In the genomic region with DNA sequence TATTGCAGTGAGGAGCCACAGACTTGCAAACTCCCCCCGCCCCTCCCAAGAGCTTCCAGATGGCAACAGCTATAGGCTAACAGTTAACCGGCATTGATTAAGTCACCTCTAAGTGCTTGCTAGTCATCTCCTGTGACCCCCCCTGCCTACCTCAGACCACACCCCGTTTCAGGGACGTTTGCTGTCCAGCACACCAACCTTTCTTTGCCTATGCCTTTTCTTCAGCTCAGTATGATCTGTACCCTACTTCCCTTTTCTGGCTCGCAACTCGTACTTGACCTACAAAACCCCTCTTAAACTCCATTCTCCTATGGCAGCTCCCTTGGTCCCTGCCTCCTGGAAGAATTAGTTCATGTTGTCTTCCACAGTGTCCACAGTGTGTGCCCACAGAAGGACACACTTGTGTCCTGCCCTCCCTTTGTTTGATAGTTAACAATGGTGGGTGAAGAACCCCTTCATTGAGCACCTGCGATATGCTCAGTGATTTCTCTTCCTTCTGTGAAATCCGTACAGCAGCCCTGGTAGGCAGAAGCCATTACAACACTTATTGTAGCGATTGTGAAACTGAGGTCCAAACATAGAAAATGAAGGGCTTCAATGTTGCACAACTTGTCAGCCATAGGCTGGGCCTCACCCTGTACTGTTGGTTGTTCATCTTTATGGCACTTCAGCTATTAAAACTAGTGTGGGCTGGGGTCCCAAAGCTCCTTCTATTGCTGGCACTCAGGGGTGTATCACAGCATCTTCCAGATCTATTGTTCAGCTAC, we compare ENCODE assay signal across 8 mouse cellular contexts. TPM values are rescaled to one million over a fixed set of nuclear protein-coding genes. Genes with fewer than 3 reads are reported as not detected.
DNase-seq lines count a peak whose midpoint lies in the region; ATAC-seq and TF ChIP-seq lines count a peak whose summit lies in the region.

No protein-coding gene starts in this region.

- H3K27ac ChIP-seq in heart, embryonic 14.5 days (replicated peaks in 1 of 2; ENCODE audit: control insufficient read depth in 1 of 2, insufficient read depth in 1 of 2, low read depth in 2 of 2, low read length in 2 of 2), result no peak overlapping the region
- H3K27ac ChIP-seq in stomach, embryonic 14.5 days (ENCODE audit: low read length), result no peak overlapping the region
- H3K27ac ChIP-seq in stomach, postnatal 0 days (replicated peaks), result no peak overlapping the region
- peak overlapping the region; percentile 37; the same call in 1 of the 2 replicates for H3K27ac ChIP-seq in liver, embryonic 12.5 days

- intact Hi-C loops in heart, postnatal 14 days (cut with DNase I), result no loop called here
- intact Hi-C loops in left cerebral cortex, postnatal 36 days (cut with DNase I), result no loop called here
- intact Hi-C loops in gastrocnemius, postnatal 14 days (cut with DNase I; ENCODE audit: low total_unique reads), result no loop called here

- ATAC-seq in heart, embryonic 14.5 days (ENCODE audit: insufficient number of reproducible peaks, insufficient read depth, low FRiP score, low read depth), result no peak
- peak; percentile 28; the same call in 1 of the 2 replicates for ATAC-seq in stomach, embryonic 14.5 days (ENCODE audit: insufficient number of reproducible peaks, insufficient read depth, low FRiP score, low read depth)
- no peak for ATAC-seq in stomach, postnatal 0 days (ENCODE audit: low FRiP score, low TSS enrichment)
- peak; percentile 31 for ATAC-seq in liver, embryonic 12.5 days

- no peaks in the 10 kb centered on the region for H3K36me3 ChIP-seq in heart, embryonic 14.5 days (ENCODE audit: control insufficient read depth, insufficient read depth, low read length)
- H3K36me3 ChIP-seq in stomach, embryonic 14.5 days (ENCODE audit: control insufficient read depth, insufficient read depth, low read length), result no peaks in the 10 kb centered on the region
- no peaks in the 10 kb centered on the region for H3K36me3 ChIP-seq in stomach, postnatal 0 days (ENCODE audit: control insufficient read depth, insufficient read depth, low read length)
- no peaks in the 10 kb centered on the region for H3K36me3 ChIP-seq in liver, embryonic 12.5 days

- 0 out of 2 replicates have a peak overlapping the region, but pooled peaks have one; percentile 16 for H3K4me2 ChIP-seq in heart, embryonic 14.5 days (ENCODE audit: low read length)
- no peak overlapping the region for H3K4me2 ChIP-seq in stomach, embryonic 14.5 days (replicated peaks; ENCODE audit: low read depth, low read length)
- no peak overlapping the region for H3K4me2 ChIP-seq in stomach, postnatal 0 days (replicated peaks; ENCODE audit: low read depth)
- H3K4me2 ChIP-seq in liver, embryonic 12.5 days, result peak overlapping the region; percentile 56

- no peak for TF ChIP-seq CTCF in stomach, postnatal 0 days (IDR thresholded peaks at IDR 0.05; ENCODE audit: low read depth)

- no peak for DNase-seq in heart, postnatal 14 days
- DNase-seq in stomach, postnatal 0 days (ENCODE audit: low spot score), result no peak
- no peak for DNase-seq in retina, postnatal 1 day
- DNase-seq in left cerebral cortex, postnatal 36 days (ENCODE audit: low spot score in 2 of 2), result no peak
- DNase-seq in gastrocnemius, postnatal 14 days, result no peak

- WGBS in heart, embryonic 14.5 days, result 58% methylated on average over 9 of the region's 9 CpGs
- WGBS in stomach, embryonic 14.5 days, result 55% methylated on average over 9 of the region's 9 CpGs
- WGBS in stomach, postnatal 0 days, result 52% methylated on average over 9 of the region's 9 CpGs
- WGBS in liver, embryonic 12.5 days (ENCODE audit: insufficient replicate concordance), result 26% methylated on average over 9 of the region's 9 CpGs

- H3K4me1 ChIP-seq in heart, embryonic 14.5 days (ENCODE audit: control insufficient read depth in 2 of 2, insufficient read depth in 2 of 2, low read length in 2 of 2), result no peaks in the 10 kb centered on the region; a peak in 1 of 4 replicates
- H3K4me1 ChIP-seq in stomach, embryonic 14.5 days (ENCODE audit: control insufficient read depth, insufficient read depth, low read length), result no peaks in the 10 kb centered on the region
- H3K4me1 ChIP-seq in stomach, postnatal 0 days (replicated peaks; ENCODE audit: control insufficient read depth, insufficient read depth), result no peaks in the 10 kb centered on the region
- H3K4me1 ChIP-seq in liver, embryonic 12.5 days, result peaks cover 53% of the 10 kb centered on the region

- no peaks in the 10 kb centered on the region for H3K9me3 ChIP-seq in heart, embryonic 14.5 days (ENCODE audit: control insufficient read depth, low read length)
- no peaks in the 10 kb centered on the region for H3K9me3 ChIP-seq in stomach, embryonic 14.5 days (ENCODE audit: control insufficient read depth, low read depth, low read length)
- no peaks in the 10 kb centered on the region for H3K9me3 ChIP-seq in stomach, postnatal 0 days (ENCODE audit: control insufficient read depth, low read length)
- no peaks in the 10 kb centered on the region for H3K9me3 ChIP-seq in liver, embryonic 12.5 days (replicated peaks)

- H3K4me3 ChIP-seq in heart, embryonic 14.5 days (ENCODE audit: control insufficient read depth in 1 of 2, insufficient read depth in 1 of 2, low read depth in 1 of 2, low read length in 2 of 2), result no peak overlapping the region
- no peak overlapping the region for H3K4me3 ChIP-seq in stomach, embryonic 14.5 days (ENCODE audit: low read depth, low read length)
- no peak overlapping the region for H3K4me3 ChIP-seq in stomach, postnatal 0 days (ENCODE audit: low read depth, low read length)
- H3K4me3 ChIP-seq in liver, embryonic 12.5 days, result no peak overlapping the region

- TF ChIP-seq EP300 in stomach, postnatal 0 days (optimal IDR thresholded peaks at IDR 0.05), result no peak

- H3K9ac ChIP-seq in heart, embryonic 14.5 days (ENCODE audit: low read length), result no peak overlapping the region
- no peak overlapping the region for H3K9ac ChIP-seq in stomach, embryonic 14.5 days (replicated peaks; ENCODE audit: low read depth, low read length)
- no peak overlapping the region for H3K9ac ChIP-seq in stomach, postnatal 0 days (ENCODE audit: low read length)
- H3K9ac ChIP-seq in liver, embryonic 12.5 days, result 0 out of 2 replicates have a peak overlapping the region, but pooled peaks have one; percentile 5

- H3K27me3 ChIP-seq in heart, embryonic 14.5 days (ENCODE audit: control insufficient read depth, insufficient read depth, low read length), result peaks cover 62% of the 10 kb centered on the region
- 0 out of 2 replicates have a peak, but pooled peaks cover 2% of the 10 kb centered on the region for H3K27me3 ChIP-seq in stomach, embryonic 14.5 days (ENCODE audit: control insufficient read depth, insufficient read depth, low read length)
- H3K27me3 ChIP-seq in stomach, postnatal 0 days (ENCODE audit: control insufficient read depth, insufficient read depth, low read length), result no peaks in the 10 kb centered on the region
- peaks cover 33% of the 10 kb centered on the region for H3K27me3 ChIP-seq in liver, embryonic 12.5 days (replicated peaks)

RNA-seq across cellular contexts. Expression of gene Tpst2, which starts 10.3 kb away (rescaled TPM):
- 39.0 and 45.9 TPM in 2 replicates for polyA plus RNA-seq in heart, embryonic 14.5 days (2014; fragmentation: Nextera tagmentation; extraction: Ambion mirVana)
- 10 to 100 TPM; 50.6 to 55.5 TPM for total RNA-seq in heart, postnatal 14 days (2021)
- 35.3 and 38.4 TPM in 2 replicates for polyA plus RNA-seq in stomach, embryonic 14.5 days (2014; fragmentation: Nextera tagmentation; extraction: Ambion mirVana)
- 29.2 and 30.2 TPM in 2 replicates for polyA plus RNA-seq in stomach, postnatal 0 days (2015; fragmentation: Nextera tagmentation; extraction: Ambion mirVana)
- polyA plus RNA-seq in liver, embryonic 12.5 days (2016; fragmentation: Nextera tagmentation; extraction: Ambion mirVana), result 40.5 and 45.1 TPM in 2 replicates
- 10 to 100 TPM; 32.1 to 46.3 TPM for total RNA-seq in left cerebral cortex, postnatal 36 days (2021)
- 10 to 100 TPM; 17.4 to 23.4 TPM for total RNA-seq in gastrocnemius, postnatal 14 days (2021)

RNA-seq across cellular contexts. Expression of gene Crybb1, which starts 10.6 kb away (rescaled TPM):
- 0.86 and 1.0 TPM in 2 replicates for polyA plus RNA-seq in heart, embryonic 14.5 days (2014; fragmentation: Nextera tagmentation; extraction: Ambion mirVana)
- 1 to 10 TPM; 1.4 to 1.9 TPM for total RNA-seq in heart, postnatal 14 days (2021)
- 2.2 and 3.1 TPM in 2 replicates for polyA plus RNA-seq in stomach, embryonic 14.5 days (2014; fragmentation: Nextera tagmentation; extraction: Ambion mirVana)
- 1.7 and 2.0 TPM in 2 replicates for polyA plus RNA-seq in stomach, postnatal 0 days (2015; fragmentation: Nextera tagmentation; extraction: Ambion mirVana)
- polyA plus RNA-seq in liver, embryonic 12.5 days (2016; fragmentation: Nextera tagmentation; extraction: Ambion mirVana), result 0.15 and 0.16 TPM in 2 replicates
- 1 to 10 TPM; 7.1 to 10.0 TPM for total RNA-seq in left cerebral cortex, postnatal 36 days (2021)
- total RNA-seq in gastrocnemius, postnatal 14 days (2021), result 1 to 10 TPM; 1.9 to 2.0 TPM

RNA-seq across cellular contexts. Expression of gene Cryba4, which starts 13.9 kb away (rescaled TPM):
- polyA plus RNA-seq in heart, embryonic 14.5 days (2014; fragmentation: Nextera tagmentation; extraction: Ambion mirVana), result 1.3 and 2.2 TPM in 2 replicates
- 1 to 10 TPM; 7.2 to 7.8 TPM for total RNA-seq in heart, postnatal 14 days (2021)
- 2.6 and 2.7 TPM in 2 replicates for polyA plus RNA-seq in stomach, embryonic 14.5 days (2014; fragmentation: Nextera tagmentation; extraction: Ambion mirVana)
- 1.9 and 2.2 TPM in 2 replicates for polyA plus RNA-seq in stomach, postnatal 0 days (2015; fragmentation: Nextera tagmentation; extraction: Ambion mirVana)
- polyA plus RNA-seq in liver, embryonic 12.5 days (2016; fragmentation: Nextera tagmentation; extraction: Ambion mirVana), result 0.73 and 0.77 TPM in 2 replicates
- under 1 TPM; 0.59 to 0.95 TPM for total RNA-seq in left cerebral cortex, postnatal 36 days (2021)
- total RNA-seq in gastrocnemius, postnatal 14 days (2021), result under 1 TPM; 0.42 to 0.68 TPM

RNA-seq across cellular contexts. Expression of gene Tfip11, which starts 60.0 kb away (rescaled TPM):
- polyA plus RNA-seq in heart, embryonic 14.5 days (2014; fragmentation: Nextera tagmentation; extraction: Ambion mirVana), result 12.6 and 13.4 TPM in 2 replicates
- total RNA-seq in heart, postnatal 14 days (2021), result 10 to 100 TPM; 18.8 to 19.5 TPM
- 16.6 and 21.5 TPM in 2 replicates for polyA plus RNA-seq in stomach, embryonic 14.5 days (2014; fragmentation: Nextera tagmentation; extraction: Ambion mirVana)
- 12.4 and 12.9 TPM in 2 replicates for polyA plus RNA-seq in stomach, postnatal 0 days (2015; fragmentation: Nextera tagmentation; extraction: Ambion mirVana)
- polyA plus RNA-seq in liver, embryonic 12.5 days (2016; fragmentation: Nextera tagmentation; extraction: Ambion mirVana), result 19.7 and 20.7 TPM in 2 replicates
- 10 to 100 TPM; 44.4 to 46.8 TPM for total RNA-seq in left cerebral cortex, postnatal 36 days (2021)
- total RNA-seq in gastrocnemius, postnatal 14 days (2021), result 10 to 100 TPM; 12.0 to 13.2 TPM

Comparison
In these comparisons a context has a peak if more than half of its experiments do, and no peak if none do; other contexts are left out.
1. ATAC-seq: peak in stomach, embryonic 14.5 days (single experiment) and liver, embryonic 12.5 days (single experiment); none in heart, embryonic 14.5 days (single experiment) and stomach, postnatal 0 days (single experiment).
2. H3K4me2 ChIP-seq: peak in heart, embryonic 14.5 days (single experiment) and liver, embryonic 12.5 days (single experiment); none in stomach, embryonic 14.5 days (single experiment) and stomach, postnatal 0 days (single experiment).